Mouse (Mus musculus) erythroblast, embryonic 14.5 days (primary cell): ENCODE results near the gene Eif4a2. TPM values are rescaled to one million over a fixed set of nuclear protein-coding genes. Genes with fewer than 3 reads are reported as not detected.

Experiments
- H3K27me3 ChIP-seq: 2 replicates; pipeline ENCODE4 v1.6.1; 2012; ENCODE audit warnings: inconsistent platforms; ENCODE audit not compliant: control insufficient read depth
- H3K36me3 ChIP-seq: 2 replicates; pipeline ENCODE4 v1.6.1; 2012; ENCODE audit warnings: mild to moderate bottlenecking, inconsistent platforms; ENCODE audit not compliant: control insufficient read depth
- H3K4me1 ChIP-seq: 2 replicates; pipeline ENCODE4 v1.6.1; 2012; ENCODE audit warnings: inconsistent platforms; ENCODE audit not compliant: control insufficient read depth
- H3K4me3 ChIP-seq: replicated peaks from 2 replicates; pipeline ENCODE3; 2012; ENCODE audit warnings: moderate library complexity, mild to moderate bottlenecking, inconsistent platforms
- H3K9me3 ChIP-seq: 2 replicates; pipeline ENCODE4 v1.6.1; 2012; ENCODE audit warnings: low read length, inconsistent platforms, mixed read lengths; ENCODE audit not compliant: control insufficient read depth
- GATA1 ChIP-seq: IDR thresholded peaks from 2 replicates; pipeline ENCODE4 v1.6.1; 2012; ENCODE audit warnings: low read length, inconsistent platforms, mixed read lengths
- TAL1 ChIP-seq: IDR thresholded peaks from 3 replicates; pipeline ENCODE4 v1.6.1; 2012; ENCODE audit warnings: low read length, inconsistent platforms, mixed read lengths
- polyA plus RNA-seq: library from polyadenylated mRNA; stranded (reverse); fragments of >175 nt; gene quantifications from 2 replicates; pipeline ENCODE4 v1.2.3, GENCODE M21; 2012

The Eif4a2 gene
- polyA plus RNA-seq, 1 experiment, result 0.41 TPM

GRCm38 (mm10) chr16:23130303-23130702 lies 23.1 kb downstream of the Eif4a2 start:
- Histone ChIP-seq H3K9me3 (no peaks in the 10 kb centered on the region), H3K4me1 (peaks cover 29% of the 10 kb centered on the region)

GRCm38 (mm10) chr16:23132336-23132735 lies 25.1 kb downstream of the Eif4a2 start:
- no peak for TF ChIP-seq GATA1
- no peak for TF ChIP-seq TAL1
- peaks cover 17% of the 10 kb centered on the region for H3K4me1 ChIP-seq
- no peak overlapping the region for H3K4me3 ChIP-seq
- no peaks in the 10 kb centered on the region for H3K9me3 ChIP-seq
- H3K36me3 ChIP-seq, result no peaks in the 10 kb centered on the region
- no peaks in the 10 kb centered on the region for H3K27me3 ChIP-seq

More at GRCm38 (mm10) chr16:23130303-23130702, 23.1 kb downstream of the Eif4a2 start:
- TF ChIP-seq GATA1, result no peak
- no peak for TF ChIP-seq TAL1
- peaks cover 12% of the 10 kb centered on the region for H3K36me3 ChIP-seq
- no peak overlapping the region for H3K4me3 ChIP-seq
- no peaks in the 10 kb centered on the region for H3K27me3 ChIP-seq

DNA sequence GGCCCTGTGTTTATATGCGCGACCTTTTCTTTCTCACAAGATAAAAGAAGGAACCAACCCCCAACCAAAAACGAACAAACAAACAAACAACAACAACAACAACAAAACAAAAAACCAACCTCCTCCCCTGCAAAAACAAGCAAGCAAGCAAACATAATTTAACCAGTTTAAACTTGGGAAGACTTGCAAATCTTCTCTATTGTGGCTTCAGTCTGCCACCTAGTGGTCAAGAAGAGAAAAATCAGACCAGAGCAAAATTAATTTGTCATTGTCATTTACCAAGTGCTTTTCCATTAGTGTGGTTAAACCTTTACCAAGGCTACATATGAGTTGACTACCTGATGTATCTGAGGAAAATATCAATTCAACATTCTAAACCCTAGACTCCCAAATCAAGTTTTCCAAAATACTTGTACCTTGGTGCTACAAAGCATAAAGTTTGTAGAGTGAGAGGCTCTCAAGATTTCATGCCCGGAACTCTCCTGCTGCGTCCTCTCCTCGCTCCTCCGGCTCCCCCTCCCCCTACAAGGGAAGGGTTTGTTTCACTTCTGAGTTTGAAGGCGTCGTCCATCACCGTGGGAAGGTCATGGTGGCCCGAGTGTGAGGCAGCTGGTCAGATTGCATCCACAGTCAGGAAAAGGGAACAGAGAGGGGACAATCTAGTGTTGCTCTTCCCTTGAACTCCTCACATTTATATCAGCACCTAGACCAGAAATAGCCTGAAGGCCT lies 28.3 kb downstream of the Eif4a2 start:
- H3K4me3 ChIP-seq, result no peak overlapping the region
- H3K27me3 ChIP-seq, result no peaks in the 10 kb centered on the region
- H3K4me1 ChIP-seq, result no peaks in the 10 kb centered on the region
- no peak for TF ChIP-seq TAL1
- TF ChIP-seq GATA1, result no peak
- no peaks in the 10 kb centered on the region for H3K9me3 ChIP-seq
- no peaks in the 10 kb centered on the region for H3K36me3 ChIP-seq

- no peak overlapping the region for H3K4me3 ChIP-seq
- no peaks in the 10 kb centered on the region for H3K9me3 ChIP-seq
- no peak for TF ChIP-seq TAL1
- H3K36me3 ChIP-seq, result no peaks in the 10 kb centered on the region
- no peaks in the 10 kb centered on the region for H3K27me3 ChIP-seq
- no peaks in the 10 kb centered on the region for H3K4me1 ChIP-seq
These were observed 29.2 kb downstream of the Eif4a2 start for GRCm38 (mm10) chr16:23136406-23136970.

GRCm38 (mm10) chr16:23140911-23141310 lies 33.7 kb downstream of the Eif4a2 start:
- H3K4me3 ChIP-seq, result no peak overlapping the region
- no peaks in the 10 kb centered on the region for H3K27me3 ChIP-seq
- no peaks in the 10 kb centered on the region for H3K9me3 ChIP-seq
- TF ChIP-seq GATA1 (no peak), TAL1 (no peak)
- H3K4me1 ChIP-seq, result no peaks in the 10 kb centered on the region
- H3K36me3 ChIP-seq, result no peaks in the 10 kb centered on the region

- no peaks in the 10 kb centered on the region for H3K9me3 ChIP-seq
- H3K4me3 ChIP-seq, result no peak overlapping the region
- H3K4me1 ChIP-seq, result no peaks in the 10 kb centered on the region
- H3K27me3 ChIP-seq, result no peaks in the 10 kb centered on the region
- H3K36me3 ChIP-seq, result no peaks in the 10 kb centered on the region
- TF ChIP-seq GATA1 (no peak), TAL1 (no peak)
These were observed 37.1 kb downstream of the Eif4a2 start for GRCm38 (mm10) chr16:23144326-23144725.

DNA sequence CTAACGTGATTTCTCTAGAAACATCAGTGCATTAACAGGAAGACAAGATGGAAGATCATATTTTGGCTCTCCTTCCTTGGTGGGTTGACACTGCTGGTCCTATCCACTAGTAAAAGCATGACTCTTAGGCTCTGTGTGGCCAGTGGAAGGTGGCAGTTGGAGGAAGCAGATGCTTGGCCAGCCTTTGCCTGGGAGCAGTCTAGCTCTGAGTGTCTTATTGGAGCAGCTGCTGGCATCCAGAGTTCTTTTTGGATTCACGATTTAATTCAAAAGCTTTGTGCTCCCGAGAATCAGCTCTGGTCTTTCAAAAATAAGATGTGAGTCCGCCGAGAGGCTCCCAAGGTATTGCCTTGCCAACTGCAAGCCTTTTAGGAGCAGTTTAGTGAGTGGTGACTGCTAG lies 38.0 kb downstream of the Eif4a2 start:
- H3K27me3 ChIP-seq, result no peaks in the 10 kb centered on the region
- H3K4me1 ChIP-seq, result no peaks in the 10 kb centered on the region
- H3K4me3 ChIP-seq, result no peak overlapping the region
- H3K36me3 ChIP-seq, result no peaks in the 10 kb centered on the region
- H3K9me3 ChIP-seq, result no peaks in the 10 kb centered on the region
- TF ChIP-seq GATA1 (no peak), TAL1 (no peak)

- Histone ChIP-seq H3K4me3 (no peak within 1 kb of the TSS), H3K36me3 (no peaks in the 10 kb centered on the region), H3K9me3 (no peaks in the 10 kb centered on the region), H3K4me1 (no peaks in the 10 kb centered on the region), H3K27me3 (no peaks in the 10 kb centered on the region)
- TF ChIP-seq TAL1 (no peak), GATA1 (no peak)
These were observed 39.0 kb downstream of the Eif4a2 start, which contains the start of gene Adipoq for GRCm38 (mm10) chr16:23146280-23146679. Gene Adipoq, plus strand, starts transcription at chr16:23146536.

- no peaks in the 10 kb centered on the region for H3K4me1 ChIP-seq
- H3K9me3 ChIP-seq, result no peaks in the 10 kb centered on the region
- no peaks in the 10 kb centered on the region for H3K27me3 ChIP-seq
- no peaks in the 10 kb centered on the region for H3K36me3 ChIP-seq
- TF ChIP-seq TAL1, result no peak
- TF ChIP-seq GATA1, result no peak
- H3K4me3 ChIP-seq, result no peak overlapping the region
These were observed 41.7 kb downstream of the Eif4a2 start for GRCm38 (mm10) chr16:23148936-23149335.
